Mouse (Mus musculus) frontal cortex, adult 2 months (tissue): Measurements from ENCODE around the gene Vars. TPM values are rescaled to one million over a fixed set of nuclear protein-coding genes. Genes with fewer than 3 reads are reported as not detected.
"Not testable (repeated sequence)": the region's sequence is repeated elsewhere in the genome, so short reads cannot be mapped to it uniquely, and the experiment has no call there.

Experiments used
- DNase-seq, 2 experiments: peaks; one replicate each; pipeline ENCODE4 v3.0.0; 2022; ENCODE audit warnings: low spot score in 1 of 2; ENCODE audit errors: extremely low spot score in 1 of 2
- polyA plus RNA-seq: library from polyadenylated mRNA; depleted of rRNA; stranded (reverse); fragments of >200 nt; gene quantifications from 2 replicates; pipeline ENCODE4 v1.2.3, GENCODE M21; 2012; rRNA removed

The Vars gene
- polyA plus RNA-seq, result 48.2 and 55.1 TPM in 2 replicates

DNA sequence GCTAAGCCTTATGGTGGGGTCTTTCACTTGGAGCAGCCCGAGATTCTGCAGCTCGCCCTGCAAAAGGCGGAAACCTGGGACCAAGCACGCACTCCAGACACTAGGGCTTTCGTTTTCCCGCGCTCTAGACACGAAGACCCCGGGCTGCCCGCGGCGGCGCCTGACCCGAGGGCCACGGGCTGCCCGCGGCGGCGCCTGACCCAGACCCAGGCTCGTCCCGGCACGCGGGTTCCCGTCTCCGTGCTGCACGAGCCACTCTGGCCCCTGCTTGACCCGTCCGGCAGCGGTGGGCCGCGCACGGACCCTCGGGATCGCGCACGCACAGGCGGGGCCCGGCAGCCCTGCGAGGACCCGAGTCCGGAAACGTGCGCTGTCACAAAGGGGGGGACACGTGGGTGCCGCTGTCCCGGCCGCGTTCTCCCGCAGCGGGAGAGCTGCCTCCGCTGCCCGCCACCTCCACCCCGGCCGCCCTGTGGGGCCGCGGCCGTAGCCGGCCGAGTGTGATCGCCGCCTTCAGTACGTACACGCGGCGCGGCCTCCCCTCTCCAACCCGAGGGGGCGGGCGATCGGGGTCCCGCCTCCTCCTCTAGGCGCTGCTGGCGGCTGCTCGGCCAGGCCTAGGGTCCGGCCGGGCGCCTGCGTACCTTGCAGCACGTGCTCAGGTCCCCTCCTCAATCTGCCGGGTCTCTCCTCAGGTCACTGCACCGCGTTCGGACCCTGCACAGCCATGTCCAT lies at the start of gene Vars:
Gene Vars (plus strand): TSS at position 271 of the 735 bp plus-strand sequence.
- peak; percentile 33 to 73 for DNase-seq

DNA sequence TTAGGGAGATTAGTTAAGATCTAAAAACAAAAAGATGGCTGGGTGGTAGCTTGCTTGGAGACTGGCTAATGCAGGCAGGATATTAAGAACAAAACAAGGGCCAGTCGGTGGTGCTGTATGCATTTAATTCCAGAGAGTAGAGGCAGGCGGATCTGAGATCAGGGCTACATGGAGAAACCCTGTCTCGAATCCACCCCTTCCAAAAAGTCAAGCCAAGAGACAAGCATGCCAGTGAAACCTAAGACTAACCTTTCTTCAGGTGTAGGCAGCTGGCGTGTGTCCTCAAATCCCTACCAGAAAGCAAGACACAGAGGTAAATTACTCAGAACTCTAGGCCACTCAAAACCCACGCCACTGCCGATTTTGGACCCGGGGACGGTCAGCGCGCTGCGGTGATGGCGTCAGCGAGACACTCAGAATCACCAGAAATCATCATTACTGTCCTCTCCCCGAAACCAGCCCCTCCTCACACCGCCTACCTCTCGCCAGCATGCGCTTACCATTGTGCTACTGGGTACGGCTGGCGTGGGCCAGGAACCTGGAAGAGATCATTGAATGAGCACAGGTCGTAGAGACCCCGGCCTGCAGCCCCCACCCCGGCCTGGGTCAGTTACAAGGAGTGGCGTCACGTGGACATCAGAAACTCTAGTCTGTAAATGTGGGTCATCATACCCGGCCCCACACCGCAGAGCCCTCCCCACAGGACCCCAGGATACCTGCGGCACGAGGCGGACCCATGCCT lies 49.0 kb upstream of the Vars start:
- DNase-seq, result peak in 1 of 2 experiments; percentile 57

DNA sequence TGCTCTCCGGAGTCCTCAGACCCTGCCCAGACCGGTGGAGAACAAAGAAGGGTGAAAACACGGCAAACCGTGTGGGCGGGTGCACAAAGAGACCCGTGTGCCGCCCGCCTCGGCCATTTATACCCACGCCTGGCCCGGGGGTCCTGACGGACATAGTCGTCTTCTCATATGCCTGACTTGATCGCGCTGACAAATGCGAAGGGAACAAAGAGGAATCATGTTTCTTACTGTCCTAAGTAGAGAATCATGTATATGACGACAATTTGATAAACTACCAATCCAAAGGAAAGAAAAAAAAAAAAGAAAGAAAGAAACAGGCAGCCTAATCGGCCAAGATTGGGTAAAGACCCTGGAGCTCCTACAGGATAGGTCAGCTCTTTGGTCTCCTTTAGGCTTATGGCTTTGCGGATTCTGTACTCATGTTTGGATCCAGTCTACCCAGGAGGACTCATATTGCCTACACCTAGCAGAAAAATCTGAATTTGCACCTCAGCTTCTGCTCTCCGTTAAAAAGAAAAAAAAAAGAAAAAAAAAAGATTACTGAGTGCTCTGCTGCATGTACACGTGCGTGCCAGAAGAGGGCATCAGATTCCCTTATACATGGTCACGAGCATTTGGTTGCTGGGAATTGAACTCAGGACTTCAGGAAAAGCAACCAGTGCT lies 48.3 kb upstream of the Vars start:
- peak; percentile 48 to 81 for DNase-seq

DNA sequence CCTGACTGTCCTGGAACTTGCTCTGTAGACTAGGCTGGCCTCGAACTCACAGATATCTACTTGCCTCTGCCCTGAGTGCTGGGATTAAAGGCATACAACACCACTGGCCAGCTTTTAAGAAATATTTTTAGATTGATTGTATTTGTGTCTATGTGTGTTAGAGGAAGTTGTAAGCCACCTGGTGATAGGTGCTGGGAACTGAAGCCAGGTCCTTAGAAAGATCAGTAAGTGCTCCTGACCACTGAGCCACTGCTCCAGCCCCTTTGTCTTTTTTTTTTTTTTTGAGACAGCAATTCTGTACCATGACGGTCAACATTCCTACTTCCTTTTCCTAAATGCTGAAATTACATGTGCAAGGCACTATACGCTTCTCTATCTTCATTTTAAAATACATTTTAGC lies 47.5 kb upstream of the Vars start:
- no peak for DNase-seq

DNA sequence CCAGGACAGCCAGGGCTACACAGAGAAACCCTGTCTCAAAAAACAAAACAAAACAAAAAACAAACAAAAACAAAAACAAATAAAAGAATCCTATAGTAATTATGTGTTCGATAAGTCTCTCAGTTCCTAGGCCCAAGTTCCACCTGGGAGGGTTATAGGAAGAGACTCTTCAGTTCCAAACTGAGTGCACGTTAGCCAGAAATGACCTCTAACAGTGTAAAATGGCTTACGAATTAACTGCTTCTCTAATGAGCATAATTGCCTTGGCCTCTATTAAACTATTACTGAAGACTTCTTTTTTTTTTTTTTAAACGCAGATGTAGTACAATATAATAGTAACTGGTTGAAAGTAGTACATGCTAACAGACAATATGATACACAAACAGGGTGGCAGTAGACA lies 46.9 kb upstream of the Vars start:
- DNase-seq, result no peak

DNA sequence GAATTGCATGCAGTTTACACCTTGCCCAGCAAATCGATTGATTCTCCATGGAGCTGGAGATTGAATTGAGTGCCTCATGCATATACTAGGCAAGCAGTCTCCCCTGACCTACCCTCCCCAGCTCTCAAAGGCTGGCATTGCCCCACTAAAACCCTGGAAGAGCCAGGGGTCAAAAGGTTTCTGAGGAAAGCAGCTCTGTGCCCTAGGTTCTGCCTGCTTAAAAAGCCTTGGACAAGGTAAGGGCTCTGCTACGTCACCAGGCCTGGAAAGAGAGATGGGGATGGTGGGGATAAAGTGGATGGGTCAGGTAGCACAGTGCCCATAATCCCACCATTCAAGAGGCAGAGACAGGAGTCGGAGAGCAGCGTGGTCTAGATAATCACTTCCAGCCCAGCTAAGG lies 46.0 kb upstream of the Vars start:
- no peak for DNase-seq

DNA sequence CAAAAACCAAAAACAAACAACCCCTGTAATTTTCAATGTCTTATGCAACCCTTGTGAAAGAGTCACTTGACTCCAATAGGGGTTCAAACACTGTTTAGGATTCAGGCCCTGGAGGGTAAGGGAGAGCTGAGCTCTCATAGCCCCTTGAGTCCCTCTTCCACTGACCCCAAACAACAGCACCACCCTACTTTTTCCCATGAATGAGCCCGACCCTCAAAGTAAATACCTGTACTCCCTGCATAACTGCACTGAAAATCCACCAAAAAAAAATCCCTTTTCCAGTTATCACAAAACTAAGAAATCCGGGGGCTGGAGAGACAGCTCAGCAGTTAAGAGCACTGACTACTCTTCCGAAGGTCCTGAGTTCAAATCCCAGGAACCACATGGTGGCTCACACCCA lies 44.9 kb upstream of the Vars start:
- DNase-seq, result no peak

DNA sequence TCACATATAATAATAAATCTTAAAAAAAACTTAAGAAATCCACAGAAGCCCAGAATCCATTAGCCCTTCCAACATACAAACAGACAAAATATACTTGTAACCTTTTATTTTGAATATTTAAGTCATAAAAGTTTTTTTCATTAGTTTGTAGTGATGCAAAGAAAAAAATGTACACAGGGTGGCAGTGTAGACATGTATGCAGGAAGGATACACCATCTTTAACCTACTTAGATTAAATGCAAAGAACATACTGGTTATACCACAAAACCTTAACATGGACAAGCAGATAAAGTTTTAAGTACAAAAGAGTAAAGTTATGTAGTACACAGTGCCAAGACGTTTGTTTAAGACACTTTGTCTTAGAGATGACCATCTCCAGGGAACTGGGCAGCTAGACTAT lies 44.4 kb upstream of the Vars start:
- DNase-seq, result peak in 1 of 2 experiments; percentile 50

DNA sequence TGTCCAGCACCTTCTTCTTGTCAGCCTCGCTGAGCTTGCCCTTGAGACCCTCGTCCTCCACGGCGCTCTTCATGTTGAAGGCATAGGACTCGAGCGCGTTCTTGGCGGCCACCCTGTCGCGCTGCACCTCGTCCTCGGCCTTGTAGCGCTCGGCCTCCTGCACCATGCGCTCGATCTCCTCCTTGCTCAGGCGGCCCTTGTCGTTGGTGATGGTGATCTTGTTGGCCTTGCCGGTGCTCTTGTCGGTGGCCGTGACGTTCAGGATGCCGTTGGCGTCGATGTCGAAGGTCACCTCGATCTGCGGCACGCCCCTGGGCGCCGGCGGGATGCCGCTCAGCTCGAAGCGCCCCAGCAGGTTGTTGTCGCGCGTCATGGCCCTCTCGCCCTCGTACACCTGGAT lies 43.5 kb upstream of the Vars start:
- DNase-seq, result not testable (repeated sequence)

DNA sequence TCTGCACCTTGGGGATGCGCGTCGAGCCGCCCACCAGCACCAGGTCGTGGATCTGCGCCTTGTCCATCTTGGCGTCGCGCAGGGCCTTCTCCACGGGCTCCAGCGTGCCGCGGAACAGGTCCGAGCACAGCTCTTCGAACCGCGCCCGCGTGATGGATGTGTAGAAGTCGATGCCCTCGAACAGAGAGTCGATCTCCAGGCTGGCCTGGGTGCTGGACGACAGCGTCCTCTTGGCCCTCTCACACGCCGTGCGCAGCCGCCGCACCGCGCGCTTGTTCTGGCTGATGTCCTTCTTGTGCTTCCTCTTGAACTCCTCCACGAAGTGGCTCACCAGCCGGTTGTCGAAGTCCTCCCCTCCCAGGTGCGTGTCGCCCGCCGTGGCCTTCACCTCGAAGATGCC lies 42.8 kb upstream of the Vars start:
- not testable (repeated sequence) for DNase-seq

DNA sequence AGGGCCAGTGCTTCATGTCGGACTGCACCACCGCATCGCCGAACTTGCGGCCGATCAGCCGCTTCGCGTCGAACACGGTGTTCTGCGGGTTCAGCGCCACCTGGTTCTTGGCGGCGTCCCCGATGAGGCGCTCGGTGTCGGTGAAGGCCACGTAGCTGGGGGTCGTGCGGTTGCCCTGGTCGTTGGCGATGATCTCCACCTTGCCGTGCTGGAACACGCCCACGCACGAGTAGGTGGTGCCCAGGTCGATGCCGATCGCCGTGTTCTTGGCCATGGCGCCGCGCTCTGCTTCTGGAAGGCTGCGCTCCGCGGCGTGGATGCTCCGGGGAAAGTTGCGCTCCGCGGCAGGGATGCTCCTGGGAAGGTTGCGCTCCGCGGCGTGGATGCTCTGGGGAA lies 42.1 kb upstream of the Vars start:
- DNase-seq, result not testable (repeated sequence)

DNA sequence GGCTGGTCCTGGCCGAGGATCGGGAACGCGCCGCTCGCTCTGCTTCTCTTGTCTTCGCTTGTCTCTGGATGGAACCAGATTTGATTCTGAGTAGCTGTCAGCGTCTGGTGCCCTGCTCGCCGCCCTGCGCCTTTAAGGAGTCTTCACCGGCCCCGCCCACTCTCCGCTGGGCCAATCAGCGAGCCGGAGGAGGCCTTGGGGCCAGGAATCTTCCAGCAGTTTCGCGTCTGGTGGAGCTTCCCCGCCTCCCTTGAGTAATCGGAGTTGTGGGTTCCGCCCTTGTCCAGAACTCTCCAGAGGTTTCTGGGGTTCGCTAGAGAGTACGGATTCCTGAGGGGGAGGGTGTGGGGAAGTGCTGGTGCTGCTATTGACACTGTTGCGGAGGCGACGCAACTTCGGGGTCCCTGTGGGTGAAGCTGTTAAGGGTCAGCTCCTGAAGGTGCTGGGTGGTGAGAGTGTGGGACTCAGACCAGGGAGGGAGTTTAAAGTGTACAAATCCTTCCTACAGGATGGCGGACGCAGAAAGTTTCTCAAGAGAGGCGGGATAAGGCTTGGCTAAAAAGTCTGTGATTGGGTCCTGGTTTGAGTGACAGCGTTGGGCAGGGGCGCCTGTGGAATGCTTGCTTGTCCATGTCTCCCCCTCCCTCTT lies 41.5 kb upstream of the Vars start, which contains the start of gene Hspa1b:
Gene Hspa1b (minus strand): TSS at position 109 of the 649 bp plus-strand sequence.
- peak; percentile 55 to 84 for DNase-seq

DNA sequence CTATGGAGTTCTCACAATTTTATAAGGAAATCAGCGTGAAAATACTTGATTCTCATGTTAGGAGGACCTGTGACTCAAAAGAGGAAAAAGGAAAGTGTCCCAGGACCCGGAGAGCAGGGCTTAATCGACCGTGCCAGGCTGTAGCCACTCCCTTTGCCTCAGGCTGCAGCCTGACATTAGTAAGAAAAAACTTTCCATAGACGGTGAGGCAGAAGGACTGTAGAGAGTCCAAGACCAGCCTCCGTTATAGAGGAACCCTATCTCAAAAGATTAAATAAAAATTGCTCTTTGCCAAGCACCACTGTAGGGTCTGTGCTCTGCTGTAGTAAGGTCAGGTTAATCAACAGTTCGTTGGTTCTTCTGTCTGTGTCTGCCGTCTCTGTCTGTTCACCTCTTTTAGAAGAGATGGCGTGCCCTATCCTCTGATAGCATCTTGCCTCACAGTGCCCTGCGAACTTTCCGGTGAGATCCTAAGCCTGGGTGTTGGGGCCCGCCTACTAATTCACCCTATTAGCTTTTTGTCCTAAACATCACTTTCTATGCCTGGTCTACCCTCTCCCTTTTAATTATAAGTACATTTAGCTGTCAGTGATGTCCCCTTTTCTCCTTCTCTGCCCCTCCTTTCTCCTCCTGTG lies 40.8 kb upstream of the Vars start:
- DNase-seq, result no peak

DNA sequence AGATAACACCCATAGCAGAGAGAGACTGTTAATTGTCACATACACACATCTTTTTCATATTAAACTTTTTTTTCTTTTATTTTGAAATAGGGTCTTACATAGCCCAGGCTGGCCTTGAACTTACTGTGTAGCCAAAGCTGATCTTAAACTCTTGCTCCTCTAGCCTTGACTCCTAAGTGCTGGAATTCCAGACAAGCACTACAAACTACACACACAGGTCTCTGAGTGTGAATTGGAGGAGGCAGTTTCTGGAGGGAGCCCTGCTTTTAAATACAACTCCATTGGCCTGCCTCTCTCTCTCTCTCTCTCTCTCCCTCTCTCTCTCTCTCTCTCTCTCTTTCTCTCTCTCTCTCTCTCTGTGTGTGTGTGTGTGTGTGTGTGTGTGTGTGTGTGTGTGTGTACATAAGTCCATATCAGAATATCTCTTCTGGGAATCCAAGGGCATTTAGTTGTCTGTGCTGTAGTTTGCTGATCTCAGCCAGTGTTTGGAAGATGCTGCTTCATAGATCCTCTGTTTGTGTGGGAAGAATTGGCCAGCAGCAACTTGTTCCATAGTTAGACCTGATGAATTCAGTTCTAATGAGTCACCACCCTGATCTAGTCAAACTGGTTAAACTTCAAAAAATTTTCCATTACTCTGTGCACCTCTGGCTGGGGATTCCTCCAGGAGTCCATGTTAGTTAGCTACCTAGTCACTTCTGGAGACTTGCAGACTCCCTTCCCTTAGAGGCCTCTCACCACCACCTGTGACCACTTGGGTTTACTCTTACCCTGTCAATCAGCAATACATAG lies 39.9 kb upstream of the Vars start:
- peak in 1 of 2 experiments; percentile 30 for DNase-seq

DNA sequence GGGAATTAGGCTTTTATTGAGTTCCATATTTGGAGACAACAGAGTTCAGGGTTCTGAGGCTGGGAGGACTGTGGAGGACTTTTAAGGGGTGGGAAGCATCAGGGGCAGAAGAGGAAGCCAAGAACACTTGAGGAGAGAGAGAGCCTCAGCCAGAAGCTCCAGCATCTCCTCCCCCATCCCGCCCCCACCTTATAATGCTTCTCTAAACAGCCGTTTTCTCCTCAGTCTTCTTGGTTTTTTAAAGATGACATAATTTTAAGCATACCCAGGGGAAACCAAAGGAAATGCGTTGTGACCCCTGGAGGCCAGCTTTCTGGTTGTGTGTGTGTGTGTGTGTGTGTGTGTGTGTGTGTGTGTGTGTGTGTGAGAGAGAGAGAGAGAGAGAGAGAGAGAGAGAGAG lies 38.7 kb upstream of the Vars start:
- peak in 1 of 2 experiments; percentile 26 for DNase-seq

DNA sequence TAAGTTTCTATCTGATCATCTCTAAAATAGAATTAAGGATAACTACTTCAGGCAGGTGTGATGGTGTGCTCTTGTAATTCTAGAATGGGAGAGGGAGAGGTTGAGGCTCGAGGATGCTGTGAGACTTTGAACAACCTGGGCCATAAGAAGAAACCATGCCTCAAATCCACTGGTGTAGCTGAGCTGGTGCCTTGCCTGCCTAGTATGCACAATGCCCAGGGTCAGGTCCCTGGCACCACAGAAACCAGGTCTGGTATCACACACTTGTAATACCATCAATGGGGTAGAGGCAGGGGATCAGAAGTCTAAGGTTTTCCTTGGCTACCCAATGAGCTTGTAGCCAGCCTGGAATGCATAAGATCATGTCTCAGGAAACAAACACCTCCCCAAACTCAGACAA lies 37.9 kb upstream of the Vars start:
- no peak for DNase-seq

DNA sequence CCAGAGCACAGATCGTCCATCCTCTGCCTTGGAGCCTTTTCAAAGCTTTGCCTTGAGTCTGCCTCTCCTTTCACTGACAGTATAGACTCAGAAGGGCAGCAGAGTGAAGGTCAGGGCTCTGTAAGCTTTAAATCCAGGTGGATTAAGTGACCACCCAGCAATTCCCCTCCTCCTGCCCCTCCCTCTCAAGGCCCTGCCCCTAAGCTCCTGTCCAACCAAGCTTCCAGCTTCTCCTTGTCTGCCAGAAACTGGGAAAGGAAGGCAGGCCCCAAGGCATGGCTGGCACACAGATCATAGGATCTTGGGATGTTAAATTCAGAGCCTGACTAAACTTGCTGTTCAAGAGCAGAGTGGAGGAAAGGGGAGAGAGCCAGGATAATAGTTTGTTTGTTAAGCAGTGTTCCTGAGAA lies 36.1 kb upstream of the Vars start:
- no peak for DNase-seq

DNA sequence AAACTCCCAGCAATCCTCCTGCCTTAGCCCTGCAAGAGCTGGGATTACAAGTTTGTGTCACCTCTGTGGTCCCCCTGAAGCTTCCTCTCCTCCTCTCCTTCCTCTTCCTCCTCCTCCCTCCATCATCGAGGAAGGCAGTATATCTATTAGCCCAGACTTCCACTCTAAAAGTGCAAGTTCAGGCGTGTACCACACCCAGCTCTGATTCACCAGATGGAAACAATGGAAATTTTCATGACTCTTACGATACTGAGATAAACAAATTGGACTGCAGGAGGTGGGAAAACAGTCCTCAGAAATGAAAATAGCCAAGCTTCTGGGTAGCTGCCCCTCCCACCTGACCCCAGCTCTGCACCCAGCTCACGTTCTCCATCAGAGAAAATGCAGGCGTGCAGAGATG lies 35.2 kb upstream of the Vars start:
- DNase-seq, result no peak

DNA sequence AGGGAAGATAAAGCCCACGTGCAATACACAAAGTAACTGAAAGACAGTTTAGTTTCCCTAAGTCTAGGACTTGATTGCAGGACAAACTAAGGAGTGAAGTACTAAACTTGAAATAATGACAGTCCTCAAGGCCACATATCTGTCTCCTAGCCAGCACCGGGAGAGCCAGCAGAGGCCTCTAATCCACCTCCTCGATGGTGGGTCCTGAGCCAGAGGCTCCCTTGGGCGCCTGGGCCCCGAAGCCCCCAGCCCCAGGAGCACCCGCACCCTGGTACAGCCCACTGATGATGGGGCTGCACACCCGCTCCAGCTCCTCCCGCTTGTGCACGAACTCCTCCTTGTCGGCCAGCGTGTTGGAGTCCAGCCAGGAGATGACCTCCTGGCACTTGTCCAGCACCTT lies 31.0 kb upstream of the Vars start, which contains the start of gene Gm20481:
Gene Gm20481 (plus strand): TSS at position 91 of the 400 bp plus-strand sequence.
- DNase-seq, result not testable (repeated sequence)
